Comparison of ENCODE assay signal across 12 mouse cellular contexts in genomic region chr15:63710381-63710780, GRCm38 (mm10).
"Had no signal": no experiment of that assay in that cellular context is flagged by ENCODE, and none has a peak within 500 bp of the region (broad histone marks: within the 10 kb centered on the region; RNA-seq: fewer than 3 reads in every experiment).

No protein-coding gene starts in this region.

- H3K36me3 ChIP-seq: kidney, embryonic 15.5 days; limb, embryonic 13.5 days; midbrain, embryonic 13.5 days; neural tube, embryonic 15.5 days had no signal

- H3K4me1 ChIP-seq: kidney, embryonic 15.5 days; limb, embryonic 13.5 days; midbrain, embryonic 13.5 days; neural tube, embryonic 15.5 days had no signal

- H3K4me3 ChIP-seq: kidney, embryonic 15.5 days; limb, embryonic 13.5 days; midbrain, embryonic 13.5 days; myocyte; neural tube, embryonic 15.5 days had no signal

- H3K4me2 ChIP-seq: kidney, embryonic 15.5 days; limb, embryonic 13.5 days; midbrain, embryonic 13.5 days; neural tube, embryonic 15.5 days had no signal

- H3K9me3 ChIP-seq: kidney, embryonic 15.5 days; limb, embryonic 13.5 days; midbrain, embryonic 13.5 days; neural tube, embryonic 15.5 days had no signal

- H3K9ac ChIP-seq: kidney, embryonic 15.5 days; limb, embryonic 13.5 days; midbrain, embryonic 13.5 days; neural tube, embryonic 15.5 days had no signal

- DNase-seq: kidney, adult 2 months; kidney, postnatal 14 days; left cerebral cortex, postnatal 4 days; lung, adult 18-20 months; right cerebral cortex, postnatal 25 days; thymus, postnatal 4 days had no signal

- H3K27ac ChIP-seq: kidney, embryonic 15.5 days; limb, embryonic 13.5 days; midbrain, embryonic 13.5 days; neural tube, embryonic 15.5 days; stomach, postnatal 0 days had no signal

- H3K27me3 ChIP-seq: kidney, embryonic 15.5 days; limb, embryonic 13.5 days; midbrain, embryonic 13.5 days; neural tube, embryonic 15.5 days had no signal

- ATAC-seq: midbrain, embryonic 13.5 days had no signal
